Mouse (Mus musculus): ENCODE results near the gene Tbc1d2b. TPM values are rescaled to one million over a fixed set of nuclear protein-coding genes. Genes with fewer than 3 reads are reported as not detected.

Gene Tbc1d2b
- polyA plus RNA-seq, 1 experiment from 2014 or later = 9.6 TPM

DNA sequence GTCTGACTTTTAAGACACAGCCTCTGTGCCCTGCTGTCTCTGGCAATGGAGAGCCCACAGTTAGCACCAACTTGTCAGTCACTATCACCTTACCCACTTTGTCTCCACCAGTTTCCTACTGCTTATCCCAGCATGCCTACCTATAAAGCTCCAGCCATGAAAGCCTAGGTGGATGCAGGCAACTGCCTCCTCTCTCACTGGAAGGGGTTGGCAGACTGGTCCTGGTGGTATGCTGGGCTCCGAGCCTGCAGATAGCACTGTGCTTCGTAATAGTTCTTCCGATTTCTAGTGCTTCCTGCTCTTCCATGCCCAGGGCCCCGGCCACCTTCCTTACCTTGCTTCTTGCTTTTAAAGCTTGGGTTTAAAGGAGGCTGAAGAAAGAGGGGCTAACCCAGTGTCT, 81.7 kb downstream of the Tbc1d2b start:
- no peak for DNase-seq (ENCODE audit: low spot score)
- H3K4me1 ChIP-seq (replicated peaks) = no peaks in the 10 kb centered on the region

DNA sequence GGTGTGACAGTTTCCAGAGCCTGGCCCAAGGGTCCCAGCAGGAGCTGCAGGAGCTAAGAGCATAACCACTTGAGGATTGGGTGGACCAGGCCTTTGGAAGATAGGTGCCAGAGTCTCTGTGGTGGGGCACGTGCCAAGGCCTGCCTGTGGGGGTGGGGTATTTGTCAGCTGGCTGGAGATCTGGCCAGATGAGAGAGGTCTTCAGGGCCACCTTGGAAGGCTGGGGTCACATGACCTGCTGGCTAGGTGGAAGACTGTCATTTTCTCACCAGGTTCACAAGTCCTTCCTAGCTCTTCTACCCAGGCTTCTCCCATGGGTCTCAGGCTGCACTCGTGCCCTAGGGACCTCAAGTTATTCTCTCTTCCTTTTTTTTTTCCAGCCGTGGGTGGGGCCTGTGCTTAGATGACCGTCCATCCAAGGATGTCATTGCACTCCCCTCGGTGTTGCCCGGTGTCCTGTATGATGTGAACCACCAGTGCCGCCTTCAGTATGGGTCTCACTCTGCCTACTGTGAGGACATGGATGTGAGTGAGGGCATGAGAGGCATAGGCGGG, 85.2 kb downstream of the Tbc1d2b start:
- no peaks in the 10 kb centered on the region for H3K27me3 ChIP-seq (ENCODE audit: insufficient read depth, poor library complexity, severe bottlenecking)
- 90% methylated on average over 8 of the region's 8 CpGs for WGBS
- H3K4me1 ChIP-seq (replicated peaks) = no peaks in the 10 kb centered on the region
- H3K4me3 ChIP-seq = no peak overlapping the region
- peaks cover 81% of the 10 kb centered on the region for H3K36me3 ChIP-seq
- DNase-seq (ENCODE audit: low spot score) = no peak
- no peaks in the 10 kb centered on the region for H3K9me3 ChIP-seq
- H3K27ac ChIP-seq = no peak overlapping the region

More for the DNA sequence above, 81.7 kb downstream of the Tbc1d2b start:
- Histone ChIP-seq H3K36me3 (peaks cover 94% of the 10 kb centered on the region), H3K27me3 (ENCODE audit: insufficient read depth, poor library complexity, severe bottlenecking) (no peaks in the 10 kb centered on the region), H3K9me3 (no peaks in the 10 kb centered on the region), H3K27ac (no peak overlapping the region), H3K4me3 (no peak overlapping the region)
- WGBS = 96% methylated on average over 4 of the region's 4 CpGs

DNA sequence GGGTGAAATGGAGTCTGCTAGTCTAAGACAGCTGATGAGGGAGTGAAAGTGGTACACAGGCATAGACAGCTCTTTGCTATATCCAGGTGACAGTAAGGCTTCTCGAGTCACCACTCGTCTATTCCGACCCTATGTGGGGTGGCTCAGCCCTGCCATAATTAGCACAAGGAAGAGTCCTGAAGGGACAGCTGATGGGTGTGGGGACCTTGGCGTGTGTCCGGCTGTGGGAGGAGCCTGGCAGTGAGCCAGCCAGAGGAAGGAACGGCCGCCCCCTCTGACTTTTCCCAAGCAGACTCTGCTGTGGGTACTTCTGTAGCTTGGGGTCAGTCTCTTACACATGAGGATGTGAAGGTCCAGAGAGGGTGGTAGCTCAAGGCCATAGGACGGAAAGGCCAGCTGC, 86.5 kb downstream of the Tbc1d2b start:
- no peak for DNase-seq (ENCODE audit: low spot score)
- Histone ChIP-seq H3K4me1 (replicated peaks) (no peaks in the 10 kb centered on the region), H3K27me3 (ENCODE audit: insufficient read depth, poor library complexity, severe bottlenecking) (no peaks in the 10 kb centered on the region), H3K36me3 (peaks cover 82% of the 10 kb centered on the region), H3K4me3 (no peak overlapping the region), H3K27ac (no peak overlapping the region), H3K9me3 (no peaks in the 10 kb centered on the region)
- 85% methylated on average over 8 of the region's 8 CpGs for WGBS

DNA sequence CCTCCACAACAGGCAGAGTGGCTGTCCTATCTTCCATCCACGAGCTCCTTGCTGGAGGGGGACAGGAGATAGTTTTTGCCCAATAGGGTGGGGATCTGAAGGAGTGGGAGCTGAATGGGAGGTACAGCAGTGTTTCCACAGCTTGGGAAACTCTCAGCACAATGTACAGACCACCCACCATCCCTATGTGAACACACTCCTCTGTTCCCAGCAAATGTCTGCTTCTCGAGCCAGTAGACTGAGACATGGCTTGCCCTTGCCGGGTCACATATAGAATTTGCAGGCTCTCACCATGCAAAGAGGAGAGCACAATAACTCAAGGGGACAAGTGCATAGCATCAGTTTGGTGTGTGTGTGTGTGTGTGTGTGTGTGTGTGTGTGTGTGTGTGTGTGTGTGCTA, 87.1 kb downstream of the Tbc1d2b start:
- DNase-seq (ENCODE audit: low spot score) = no peak
- no peak overlapping the region for H3K27ac ChIP-seq
- 78% methylated on average over 3 of the region's 3 CpGs for WGBS
- H3K9me3 ChIP-seq = no peaks in the 10 kb centered on the region
- H3K36me3 ChIP-seq = peaks cover 82% of the 10 kb centered on the region
- no peaks in the 10 kb centered on the region for H3K27me3 ChIP-seq (ENCODE audit: insufficient read depth, poor library complexity, severe bottlenecking)
- no peaks in the 10 kb centered on the region for H3K4me1 ChIP-seq (replicated peaks)
- no peak overlapping the region for H3K4me3 ChIP-seq

DNA sequence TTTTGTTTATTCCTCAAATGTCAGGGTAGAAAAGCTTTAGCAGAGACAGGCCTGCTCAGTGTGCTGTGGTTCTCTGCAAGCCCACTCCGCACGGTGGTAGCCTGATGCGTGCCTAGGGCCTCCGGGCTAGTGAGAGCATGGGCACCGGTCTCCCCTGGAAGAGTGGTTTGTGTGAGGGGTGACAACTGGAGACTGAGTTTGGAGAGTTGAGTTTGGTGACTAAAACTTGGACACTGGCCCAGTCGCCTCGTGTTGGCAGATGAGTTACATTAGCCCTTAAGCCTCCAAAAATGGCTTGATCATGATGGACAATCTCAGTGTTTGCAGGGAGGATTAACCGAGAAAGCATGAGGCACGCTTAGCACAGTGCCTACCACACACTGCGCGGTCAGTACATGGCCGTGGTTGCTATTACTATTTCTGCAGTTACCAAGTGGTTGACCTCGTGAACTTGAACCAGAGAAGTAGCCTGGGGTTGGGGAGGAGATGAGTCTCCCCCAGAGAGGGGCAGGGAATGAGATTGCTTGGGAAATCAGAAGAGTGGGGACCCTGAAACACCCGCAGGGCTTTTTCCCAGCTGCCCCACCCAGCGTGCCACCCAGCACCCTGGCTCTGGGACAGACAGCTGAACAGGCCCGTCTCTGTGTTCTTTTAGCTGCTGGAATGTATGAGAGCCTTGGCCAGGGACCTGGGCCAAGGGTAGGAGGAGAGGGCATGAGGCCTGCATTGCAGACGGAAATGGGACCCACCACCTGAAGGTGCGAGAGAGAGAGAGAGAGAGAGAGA, 87.8 kb downstream of the Tbc1d2b start:
- no peak for DNase-seq (ENCODE audit: low spot score)
- Histone ChIP-seq H3K36me3 (peaks cover 82% of the 10 kb centered on the region), H3K27me3 (ENCODE audit: insufficient read depth, poor library complexity, severe bottlenecking) (no peaks in the 10 kb centered on the region), H3K9me3 (no peaks in the 10 kb centered on the region), H3K4me1 (replicated peaks) (no peaks in the 10 kb centered on the region), H3K4me3 (no peak overlapping the region), H3K27ac (no peak overlapping the region)
- WGBS = 86% methylated on average over 18 of the region's 18 CpGs

DNA sequence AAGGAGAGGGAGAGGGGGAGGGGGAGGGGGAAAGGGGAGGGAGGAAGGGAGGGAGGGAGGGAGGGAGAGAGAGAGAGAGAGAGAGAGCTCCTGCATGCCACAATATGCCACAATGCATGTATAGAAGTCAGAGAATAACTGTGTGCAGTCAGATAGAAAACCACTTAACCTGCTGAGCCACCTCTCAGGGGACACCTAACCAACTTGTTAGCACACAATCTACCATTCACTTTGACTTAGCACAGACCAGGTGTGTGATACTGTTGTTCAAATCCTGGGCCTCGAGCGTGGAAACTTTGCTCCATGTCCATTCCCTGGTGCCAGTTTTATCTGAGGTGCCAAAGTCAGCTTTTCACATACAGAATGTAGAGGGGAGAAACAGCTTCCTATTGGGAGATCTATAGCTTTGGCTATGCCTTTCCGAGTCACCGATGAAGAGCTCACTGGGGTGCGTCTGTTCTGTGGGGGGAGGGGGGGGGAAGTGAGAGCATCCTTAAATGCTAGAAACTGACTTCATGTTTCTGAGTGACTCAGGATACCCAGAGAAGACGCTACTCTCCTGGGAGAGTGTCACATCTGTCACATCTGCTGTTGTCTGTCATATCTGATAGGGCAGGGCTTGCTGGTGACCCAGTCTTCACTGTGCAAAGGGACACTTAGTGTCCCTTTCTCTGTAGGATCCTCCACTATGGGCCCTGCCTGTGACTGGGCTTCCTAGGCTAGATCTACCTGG, 88.8 kb downstream of the Tbc1d2b start:
- H3K27me3 ChIP-seq (ENCODE audit: insufficient read depth, poor library complexity, severe bottlenecking) = no peaks in the 10 kb centered on the region
- H3K36me3 ChIP-seq = peaks cover 82% of the 10 kb centered on the region
- H3K9me3 ChIP-seq = no peaks in the 10 kb centered on the region
- no peak overlapping the region for H3K27ac ChIP-seq
- no peak for DNase-seq (ENCODE audit: low spot score)
- 83% methylated on average over 6 of the region's 6 CpGs for WGBS
- H3K4me1 ChIP-seq (replicated peaks) = no peaks in the 10 kb centered on the region
- no peak overlapping the region for H3K4me3 ChIP-seq

DNA sequence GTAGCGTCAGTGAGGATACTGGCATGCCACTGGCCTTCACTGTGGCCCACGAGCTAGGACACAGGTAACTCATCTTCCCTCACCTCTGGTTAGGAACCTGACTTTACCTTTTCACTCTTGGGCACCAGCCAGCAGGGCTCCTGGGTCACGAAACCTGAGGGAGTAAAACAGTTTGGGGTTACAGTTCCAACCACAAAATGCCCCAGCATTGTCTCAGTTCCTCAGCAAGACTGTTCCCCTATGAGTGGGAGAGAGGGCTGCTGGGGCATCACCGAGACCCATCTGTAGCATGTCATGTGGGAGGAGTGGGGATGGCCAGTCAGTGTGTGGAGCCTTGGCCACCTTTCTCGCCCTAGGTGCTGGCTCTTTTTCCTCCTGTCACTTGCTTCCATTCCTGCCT, 91.2 kb downstream of the Tbc1d2b start:
- Histone ChIP-seq H3K27ac (no peak overlapping the region; the same call in 1 of the 2 replicates), H3K9me3 (no peaks in the 10 kb centered on the region), H3K27me3 (ENCODE audit: insufficient read depth, poor library complexity, severe bottlenecking) (no peaks in the 10 kb centered on the region), H3K36me3 (peaks cover 83% of the 10 kb centered on the region), H3K4me3 (no peak overlapping the region), H3K4me1 (replicated peaks) (no peaks in the 10 kb centered on the region)
- 86% methylated on average over 5 of the region's 5 CpGs for WGBS
- no peak for DNase-seq (ENCODE audit: low spot score)

DNA sequence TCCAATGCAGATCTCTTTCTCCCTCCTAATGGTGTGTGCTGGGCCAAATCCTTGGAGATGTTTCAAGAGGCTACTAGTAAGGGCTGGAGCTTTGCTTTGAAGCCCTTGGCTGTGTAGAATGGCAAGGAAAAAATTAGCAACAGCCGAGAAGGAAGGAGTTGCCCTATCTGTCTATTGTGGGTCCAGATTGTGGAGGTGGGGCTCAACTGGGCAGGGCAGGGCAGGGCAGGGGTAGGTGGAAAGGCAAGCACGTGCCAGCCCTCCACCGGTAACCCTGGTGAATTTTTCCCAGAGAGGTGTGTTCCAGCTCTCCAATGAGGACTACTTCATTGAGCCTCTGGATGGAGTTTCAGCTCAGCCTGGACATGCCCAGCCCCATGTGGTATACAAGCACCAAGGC, 97.3 kb downstream of the Tbc1d2b start:
- Histone ChIP-seq H3K9me3 (no peaks in the 10 kb centered on the region), H3K27me3 (ENCODE audit: insufficient read depth, poor library complexity, severe bottlenecking) (no peaks in the 10 kb centered on the region), H3K27ac (no peak overlapping the region), H3K4me3 (no peak overlapping the region), H3K36me3 (peaks cover 68% of the 10 kb centered on the region), H3K4me1 (replicated peaks) (no peaks in the 10 kb centered on the region)
- 88% methylated on average over 3 of the region's 3 CpGs for WGBS
- no peak for DNase-seq (ENCODE audit: low spot score)

DNA sequence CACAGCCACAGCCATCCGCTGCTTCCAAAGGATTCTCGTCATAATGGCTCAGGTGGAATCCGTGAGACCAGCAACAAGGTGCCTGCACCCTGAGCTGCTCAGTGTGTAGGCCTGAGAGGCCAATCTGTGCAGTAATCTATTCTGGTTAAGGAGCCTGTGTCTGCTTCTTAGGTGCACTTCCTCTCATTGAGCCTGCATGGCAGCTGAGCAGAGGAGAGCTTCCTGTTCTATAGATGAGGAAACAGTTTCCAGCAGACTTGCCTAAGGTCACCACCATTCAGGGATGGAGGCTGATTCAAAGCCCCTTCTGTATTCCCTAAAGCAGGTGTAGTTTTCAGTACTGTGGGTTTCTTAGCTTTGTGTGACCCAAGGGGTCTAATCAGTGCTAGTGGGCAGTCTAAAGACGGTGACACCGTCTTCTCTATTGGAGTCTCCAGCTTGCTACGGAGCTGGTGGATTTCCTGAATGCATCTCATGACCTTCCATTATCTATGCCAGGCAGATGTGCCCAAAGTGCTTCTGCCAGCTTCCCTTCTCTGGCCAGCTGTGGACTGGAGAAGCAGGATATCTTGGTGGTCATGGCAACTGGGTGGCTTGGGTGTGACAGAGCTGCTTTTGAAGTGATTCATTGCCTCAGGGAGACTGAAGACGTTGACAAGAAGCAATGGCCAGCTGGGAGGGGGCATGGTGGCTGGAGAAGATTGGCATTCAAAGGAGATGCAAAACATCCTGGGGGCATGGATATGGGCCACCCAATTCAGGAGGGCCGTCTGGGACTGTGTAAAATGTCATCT, 97.9 kb downstream of the Tbc1d2b start:
- Histone ChIP-seq H3K27ac (no peak overlapping the region), H3K4me1 (replicated peaks) (no peaks in the 10 kb centered on the region), H3K36me3 (peaks cover 63% of the 10 kb centered on the region), H3K9me3 (no peaks in the 10 kb centered on the region), H3K4me3 (no peak overlapping the region), H3K27me3 (ENCODE audit: insufficient read depth, poor library complexity, severe bottlenecking) (no peaks in the 10 kb centered on the region)
- 79% methylated on average over 8 of the region's 8 CpGs for WGBS
- DNase-seq (ENCODE audit: low spot score) = no peak

DNA sequence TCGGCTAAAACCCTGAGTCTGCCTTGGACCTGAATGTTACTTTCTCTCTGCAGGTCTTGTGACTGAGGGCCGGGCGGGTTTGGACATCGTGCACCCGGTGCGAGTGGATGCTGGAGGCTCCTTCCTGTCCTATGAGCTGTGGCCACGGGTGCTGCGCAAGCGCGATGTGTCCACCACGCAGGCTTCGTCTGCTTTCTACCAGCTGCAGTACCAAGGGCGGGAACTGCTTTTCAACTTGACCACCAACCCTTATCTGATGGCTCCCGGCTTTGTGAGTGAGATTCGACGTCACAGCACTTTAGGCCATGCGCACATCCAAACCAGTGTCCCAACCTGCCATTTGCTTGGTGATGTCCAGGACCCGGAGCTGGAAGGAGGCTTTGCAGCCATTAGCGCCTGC, 99.2 kb downstream of the Tbc1d2b start:
- H3K4me3 ChIP-seq = no peak overlapping the region
- DNase-seq (ENCODE audit: low spot score) = no peak
- no peaks in the 10 kb centered on the region for H3K27me3 ChIP-seq (ENCODE audit: insufficient read depth, poor library complexity, severe bottlenecking)
- no peak overlapping the region for H3K27ac ChIP-seq
- H3K4me1 ChIP-seq (replicated peaks) = no peaks in the 10 kb centered on the region
- 97% methylated on average over 19 of the region's 19 CpGs for WGBS
- H3K9me3 ChIP-seq = no peaks in the 10 kb centered on the region
- H3K36me3 ChIP-seq = peaks cover 53% of the 10 kb centered on the region

DNA sequence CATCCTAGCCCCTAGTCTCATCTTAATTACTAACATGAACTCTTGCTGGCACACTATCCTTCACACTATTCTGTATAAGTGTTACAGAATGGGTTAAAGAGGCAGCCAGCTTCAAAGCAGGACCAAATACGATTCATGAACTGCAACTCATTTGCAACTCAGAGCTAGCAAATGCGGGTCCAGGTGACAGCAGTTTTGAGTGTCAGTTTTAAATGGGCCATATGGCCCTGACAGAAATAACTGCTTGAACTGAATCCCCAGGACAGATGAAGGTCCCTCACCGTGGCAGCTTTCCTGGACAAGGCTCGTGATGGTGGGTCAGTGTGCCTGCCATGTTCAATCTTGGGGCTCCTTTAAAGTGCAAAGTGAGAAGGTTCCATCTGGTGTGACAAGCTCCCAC, 100.6 kb downstream of the Tbc1d2b start:
- Histone ChIP-seq H3K4me1 (replicated peaks) (peaks cover 5% of the 10 kb centered on the region; the same call in 1 of the 2 replicates), H3K27me3 (ENCODE audit: insufficient read depth, poor library complexity, severe bottlenecking) (no peaks in the 10 kb centered on the region), H3K27ac (no peak overlapping the region), H3K9me3 (no peaks in the 10 kb centered on the region), H3K4me3 (no peak overlapping the region), H3K36me3 (peaks cover 41% of the 10 kb centered on the region)
- no peak for DNase-seq (ENCODE audit: low spot score)
- WGBS = 77% methylated on average over 4 of the region's 4 CpGs

DNA sequence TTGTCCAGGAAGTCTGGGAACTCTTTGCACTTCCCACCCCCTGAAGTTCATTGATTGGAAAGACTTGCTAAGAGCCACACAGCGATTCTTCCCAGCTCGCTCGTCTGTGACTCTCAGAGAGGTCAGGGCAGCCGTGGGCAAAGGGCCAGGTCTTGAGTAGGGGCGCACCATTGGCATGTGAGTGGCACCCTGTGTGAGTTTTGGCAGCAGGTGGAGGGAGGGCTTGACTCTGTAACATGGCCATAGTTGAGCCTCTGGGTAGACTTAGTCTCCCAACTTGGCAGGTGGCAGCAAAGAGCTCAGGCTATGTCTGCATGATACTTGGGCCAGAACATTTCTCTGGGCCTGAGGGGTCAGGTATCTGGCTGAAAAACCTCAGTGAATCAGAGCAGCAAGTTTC, 104.0 kb downstream of the Tbc1d2b start:
- WGBS = 78% methylated on average over 5 of the region's 5 CpGs
- Histone ChIP-seq H3K4me1 (replicated peaks) (peaks cover 28% of the 10 kb centered on the region), H3K27ac (no peak overlapping the region), H3K36me3 (peaks cover 7% of the 10 kb centered on the region), H3K9me3 (no peaks in the 10 kb centered on the region), H3K27me3 (ENCODE audit: insufficient read depth, poor library complexity, severe bottlenecking) (peaks cover 8% of the 10 kb centered on the region; the same call in 1 of the 2 replicates), H3K4me3 (no peak overlapping the region)
- no peak for DNase-seq (ENCODE audit: low spot score)
